Mouse (Mus musculus) brain, embryonic 14.5 days (tissue): ENCODE results near the gene Nrcam.

ENCODE experiments used
- CTCF ChIP-seq: fragments of 200-500 bp; IDR thresholded peaks from 2 replicates; pipeline ENCODE4 v1.5.1; 2012; ENCODE audit warnings: inconsistent platforms, mild to moderate bottlenecking, moderate library complexity, borderline replicate concordance; ENCODE audit not compliant: insufficient read depth, insufficient read length; ENCODE audit errors: extremely low read depth
- POLR2A ChIP-seq: fragments of 200-500 bp; IDR thresholded peaks from 2 replicates; pipeline ENCODE4 v1.6.1; 2012; ENCODE audit warnings: mild to moderate bottlenecking, inconsistent platforms, borderline replicate concordance; ENCODE audit not compliant: poor library complexity, insufficient read depth, insufficient read length, severe bottlenecking; ENCODE audit errors: extremely low read depth

DNA sequence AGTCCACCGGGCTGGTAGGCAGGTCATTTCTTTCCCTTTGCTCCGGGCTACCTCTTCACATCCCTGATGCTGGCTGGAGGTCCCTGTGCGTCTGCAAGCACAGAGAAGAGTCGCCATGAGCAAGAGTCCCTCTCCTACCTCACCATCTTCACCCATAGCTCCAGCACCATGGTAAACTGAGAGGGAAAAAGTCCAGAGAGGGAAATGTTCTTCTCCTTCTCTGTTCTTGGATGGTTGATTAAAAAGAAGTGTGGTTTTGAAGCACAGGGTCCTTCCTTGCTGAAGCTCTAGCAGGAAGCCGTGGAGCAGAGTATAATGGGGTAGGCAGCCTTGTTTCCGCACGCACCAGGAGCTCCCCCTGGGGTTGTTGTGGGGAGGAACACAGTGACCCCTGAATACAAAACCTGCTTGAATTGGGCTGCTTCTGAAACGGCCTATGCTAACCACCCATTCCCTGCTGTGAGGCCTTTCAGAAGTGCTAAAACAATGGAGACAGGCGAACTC lies 1.6 kb downstream of the Nrcam start:
- TF ChIP-seq CTCF (peak; percentile 49; the same call in 1 of the 2 replicates), POLR2A (no peak)
